Mouse (Mus musculus): ENCODE measurements at regions not wholly inside any gene's neighbourhood (a gene's known extent, or its start where the extent isn't known, plus 50 kb on each side); places are given as distances from the start of the nearest gene placed in this dataset.

GRCm38 (mm10) chr5:44917173-44917815 is 117.8 kb upstream of the Ldb2 start:
- H3K4me3 ChIP-seq (ENCODE audit: low read depth, low read length), result no peak overlapping the region
- H3K27me3 ChIP-seq (replicated peaks; ENCODE audit: control insufficient read depth, insufficient read depth, low read length), result no peaks in the 10 kb centered on the region
- H3K27ac ChIP-seq (ENCODE audit: low read depth, low read length), result no peak overlapping the region
- WGBS, result 73% methylated on average over 16 of the region's 16 CpGs
- H3K36me3 ChIP-seq (ENCODE audit: control insufficient read depth, insufficient read depth, low read length), result no peaks in the 10 kb centered on the region
- DNase-seq (ENCODE audit: low spot score), result no peak
- H3K9ac ChIP-seq (ENCODE audit: low read depth, low read length), result no peak overlapping the region
- no peaks in the 10 kb centered on the region for H3K9me3 ChIP-seq (ENCODE audit: control insufficient read depth, low read length)
- H3K4me2 ChIP-seq, result no peak overlapping the region
- H3K4me1 ChIP-seq (replicated peaks; ENCODE audit: control insufficient read depth, insufficient read depth, low read length), result no peaks in the 10 kb centered on the region
- ATAC-seq (replicated peaks; ENCODE audit: low FRiP score), result no peak

GRCm38 (mm10) chr5:44902541-44902940 is 103.1 kb upstream of the Ldb2 start:
- ATAC-seq (replicated peaks; ENCODE audit: low FRiP score), result no peak
- Histone ChIP-seq H3K27me3 (replicated peaks; ENCODE audit: control insufficient read depth, insufficient read depth, low read length) (no peaks in the 10 kb centered on the region), H3K4me1 (replicated peaks; ENCODE audit: control insufficient read depth, insufficient read depth, low read length) (no peaks in the 10 kb centered on the region), H3K4me3 (ENCODE audit: low read depth, low read length) (no peak overlapping the region), H3K9ac (ENCODE audit: low read depth, low read length) (no peak overlapping the region), H3K4me2 (no peak overlapping the region), H3K36me3 (ENCODE audit: control insufficient read depth, insufficient read depth, low read length) (no peaks in the 10 kb centered on the region), H3K27ac (ENCODE audit: low read depth, low read length) (no peak overlapping the region), H3K9me3 (ENCODE audit: control insufficient read depth, low read length) (no peaks in the 10 kb centered on the region)
- DNase-seq (ENCODE audit: low spot score), result no peak
- WGBS, result 77% methylated on average over 6 of the region's 6 CpGs

- no peaks in the 10 kb centered on the region for H3K4me1 ChIP-seq (replicated peaks; ENCODE audit: control insufficient read depth, insufficient read depth, low read length)
- DNase-seq (ENCODE audit: low spot score), result no peak
- H3K27ac ChIP-seq (ENCODE audit: low read depth, low read length), result no peak overlapping the region
- H3K4me3 ChIP-seq (ENCODE audit: low read depth, low read length), result no peak overlapping the region
- H3K9ac ChIP-seq (ENCODE audit: low read depth, low read length), result no peak overlapping the region
- no peaks in the 10 kb centered on the region for H3K27me3 ChIP-seq (replicated peaks; ENCODE audit: control insufficient read depth, insufficient read depth, low read length)
- 73% methylated on average over 4 of the region's 4 CpGs for WGBS
- no peak for ATAC-seq (replicated peaks; ENCODE audit: low FRiP score)
- no peaks in the 10 kb centered on the region for H3K9me3 ChIP-seq (ENCODE audit: control insufficient read depth, low read length)
- no peak overlapping the region for H3K4me2 ChIP-seq
- H3K36me3 ChIP-seq (ENCODE audit: control insufficient read depth, insufficient read depth, low read length), result no peaks in the 10 kb centered on the region
These were observed 87.1 kb upstream of the Ldb2 start for GRCm38 (mm10) chr5:44886566-44887070.

DNA sequence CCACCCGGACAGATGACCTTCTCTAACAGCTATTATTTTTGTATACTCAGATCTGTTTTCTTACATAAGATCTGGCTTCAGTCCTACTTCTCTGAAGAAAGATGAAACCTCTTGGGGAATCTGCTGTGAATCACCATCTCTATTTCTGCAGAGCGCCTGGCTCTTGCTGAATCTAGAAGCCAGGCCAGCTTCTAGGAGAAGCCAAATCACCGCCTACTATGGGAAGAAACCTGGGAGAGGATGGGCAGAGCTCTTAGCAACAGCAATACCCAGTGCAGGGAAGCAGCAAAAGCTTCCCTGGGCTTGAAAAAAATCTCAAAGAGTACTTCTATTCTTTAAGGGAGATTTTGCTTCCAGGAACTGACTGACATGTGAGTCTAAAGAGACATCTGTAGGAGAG is 77.5 kb upstream of the Ldb2 start:
- H3K27ac ChIP-seq (ENCODE audit: low read depth, low read length), result no peak overlapping the region
- ATAC-seq (replicated peaks; ENCODE audit: low FRiP score) (no peak), DNase-seq (ENCODE audit: low spot score) (no peak)
- no peak overlapping the region for H3K4me3 ChIP-seq (ENCODE audit: low read depth, low read length)
- H3K9me3 ChIP-seq (ENCODE audit: control insufficient read depth, low read length), result no peaks in the 10 kb centered on the region
- WGBS, result 77% methylated on average over 3 of the region's 3 CpGs
- H3K4me2 ChIP-seq, result no peak overlapping the region
- H3K36me3 ChIP-seq (ENCODE audit: control insufficient read depth, insufficient read depth, low read length), result no peaks in the 10 kb centered on the region
- H3K9ac ChIP-seq (ENCODE audit: low read depth, low read length), result no peak overlapping the region
- H3K27me3 ChIP-seq (replicated peaks; ENCODE audit: control insufficient read depth, insufficient read depth, low read length), result no peaks in the 10 kb centered on the region
- H3K4me1 ChIP-seq (replicated peaks; ENCODE audit: control insufficient read depth, insufficient read depth, low read length), result no peaks in the 10 kb centered on the region

- H3K4me2 ChIP-seq, result no peak overlapping the region
- 78% methylated on average over 7 of the region's 7 CpGs for WGBS
- no peaks in the 10 kb centered on the region for H3K36me3 ChIP-seq (ENCODE audit: control insufficient read depth, insufficient read depth, low read length)
- H3K4me1 ChIP-seq (replicated peaks; ENCODE audit: control insufficient read depth, insufficient read depth, low read length), result no peaks in the 10 kb centered on the region
- H3K9ac ChIP-seq (ENCODE audit: low read depth, low read length), result no peak overlapping the region
- no peaks in the 10 kb centered on the region for H3K27me3 ChIP-seq (replicated peaks; ENCODE audit: control insufficient read depth, insufficient read depth, low read length)
- no peak overlapping the region for H3K4me3 ChIP-seq (ENCODE audit: low read depth, low read length)
- no peak for DNase-seq (ENCODE audit: low spot score)
- no peak overlapping the region for H3K27ac ChIP-seq (ENCODE audit: low read depth, low read length)
- H3K9me3 ChIP-seq (ENCODE audit: control insufficient read depth, low read length), result no peaks in the 10 kb centered on the region
- no peak for ATAC-seq (replicated peaks; ENCODE audit: low FRiP score)
These were observed 72.8 kb upstream of the Ldb2 start for GRCm38 (mm10) chr5:44872243-44872642.

- DNase-seq (ENCODE audit: low spot score) (no peak), ATAC-seq (replicated peaks; ENCODE audit: low FRiP score) (no peak)
- Histone ChIP-seq H3K27ac (ENCODE audit: low read depth, low read length) (no peak overlapping the region), H3K4me2 (no peak overlapping the region), H3K4me1 (replicated peaks; ENCODE audit: control insufficient read depth, insufficient read depth, low read length) (no peaks in the 10 kb centered on the region), H3K36me3 (ENCODE audit: control insufficient read depth, insufficient read depth, low read length) (no peaks in the 10 kb centered on the region), H3K4me3 (ENCODE audit: low read depth, low read length) (no peak overlapping the region), H3K9me3 (ENCODE audit: control insufficient read depth, low read length) (no peaks in the 10 kb centered on the region), H3K27me3 (replicated peaks; ENCODE audit: control insufficient read depth, insufficient read depth, low read length) (no peaks in the 10 kb centered on the region), H3K9ac (ENCODE audit: low read depth, low read length) (no peak overlapping the region)
- 55% methylated on average over 3 of the region's 3 CpGs for WGBS
These were observed 64.4 kb upstream of the Ldb2 start for GRCm38 (mm10) chr5:44863887-44864286.

- no peak overlapping the region for H3K27ac ChIP-seq (ENCODE audit: low read depth, low read length)
- DNase-seq (ENCODE audit: low spot score), result no peak
- 66% methylated on average over 3 of the region's 3 CpGs for WGBS
These were observed 63.9 kb upstream of the Ldb2 start for GRCm38 (mm10) chr5:44863349-44863748.

DNA sequence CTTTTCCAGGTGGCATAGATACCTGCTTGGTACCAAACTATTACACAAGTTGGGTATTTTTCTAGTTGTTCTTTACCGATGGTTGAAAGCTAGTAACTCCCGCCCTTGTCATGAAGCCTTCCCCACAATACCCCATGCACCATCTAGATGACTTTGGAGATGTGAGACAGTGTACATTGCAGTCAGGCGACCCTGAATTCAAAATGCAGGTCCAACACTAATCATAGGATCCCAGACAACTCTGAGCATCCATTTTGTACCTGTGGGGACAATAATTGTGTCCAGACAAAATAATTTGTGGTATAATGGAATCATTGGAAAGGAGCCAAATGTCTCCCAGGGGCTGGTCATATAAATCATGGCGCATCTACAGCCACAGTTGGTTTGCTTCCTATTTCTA is 54.7 kb upstream of the Ldb2 start:
- no peak for DNase-seq (ENCODE audit: low spot score)
- H3K27ac ChIP-seq (ENCODE audit: low read depth, low read length), result no peak overlapping the region
- no peaks in the 10 kb centered on the region for H3K4me1 ChIP-seq (replicated peaks; ENCODE audit: control insufficient read depth, insufficient read depth, low read length)
- H3K9me3 ChIP-seq (ENCODE audit: control insufficient read depth, low read length), result no peaks in the 10 kb centered on the region
- H3K4me3 ChIP-seq (ENCODE audit: low read depth, low read length), result no peak overlapping the region
- H3K9ac ChIP-seq (ENCODE audit: low read depth, low read length), result no peak overlapping the region
- no peak for ATAC-seq (replicated peaks; ENCODE audit: low FRiP score)
- H3K36me3 ChIP-seq (ENCODE audit: control insufficient read depth, insufficient read depth, low read length), result no peaks in the 10 kb centered on the region
- no peaks in the 10 kb centered on the region for H3K27me3 ChIP-seq (replicated peaks; ENCODE audit: control insufficient read depth, insufficient read depth, low read length)
- WGBS, result 86% methylated on average over 4 of the region's 4 CpGs
- H3K4me2 ChIP-seq, result no peak overlapping the region

More at GRCm38 (mm10) chr5:44863349-44863748, 63.9 kb upstream of the Ldb2 start:
- no peaks in the 10 kb centered on the region for H3K36me3 ChIP-seq (ENCODE audit: control insufficient read depth, insufficient read depth, low read length)
- no peak overlapping the region for H3K4me3 ChIP-seq (ENCODE audit: low read depth, low read length)
- H3K9ac ChIP-seq (ENCODE audit: low read depth, low read length), result no peak overlapping the region
- no peaks in the 10 kb centered on the region for H3K4me1 ChIP-seq (replicated peaks; ENCODE audit: control insufficient read depth, insufficient read depth, low read length)
- H3K27me3 ChIP-seq (replicated peaks; ENCODE audit: control insufficient read depth, insufficient read depth, low read length), result no peaks in the 10 kb centered on the region
- ATAC-seq (replicated peaks; ENCODE audit: low FRiP score), result no peak
- H3K9me3 ChIP-seq (ENCODE audit: control insufficient read depth, low read length), result no peaks in the 10 kb centered on the region
- no peak overlapping the region for H3K4me2 ChIP-seq
